9 mouse cellular contexts compared by ENCODE assay signal in genomic region chr10:99190798-99191197, GRCm38 (mm10).
DNase-seq lines count a peak whose midpoint lies in the region; ATAC-seq lines count a peak whose summit lies in the region.
"Had no signal": no experiment of that assay in that cellular context is flagged by ENCODE, and none has a peak within 500 bp of the region (broad histone marks: within the 10 kb centered on the region; RNA-seq: fewer than 3 reads in every experiment).

No protein-coding gene starts in this region.

- H3K4me3 ChIP-seq in forebrain, embryonic 11.5 days (ENCODE audit: low read depth, low read length) = no peak overlapping the region
- H3K4me3 ChIP-seq in forebrain, embryonic 15.5 days = no peak overlapping the region
- H3K4me3 ChIP-seq: neural tube, embryonic 12.5 days had no signal

- 0 out of 2 replicates have a peak, but pooled peaks have one; percentile 24 for ATAC-seq in forebrain, embryonic 11.5 days (replicated peaks; ENCODE audit: low FRiP score)
- no peak for ATAC-seq in forebrain, embryonic 15.5 days (replicated peaks)
- ATAC-seq in frontal cortex, adult (ENCODE audit: low TSS enrichment) = no peak

- 42% methylated on average over 3 of the region's 3 CpGs for WGBS in forebrain, embryonic 11.5 days
- 46% methylated on average over 3 of the region's 3 CpGs for WGBS in forebrain, embryonic 15.5 days

- no peak overlapping the region for H3K9ac ChIP-seq in forebrain, embryonic 11.5 days (ENCODE audit: low read length)
- H3K9ac ChIP-seq in forebrain, embryonic 15.5 days (replicated peaks) = no peak overlapping the region
- H3K9ac ChIP-seq: neural tube, embryonic 12.5 days had no signal

- H3K4me2 ChIP-seq in forebrain, embryonic 11.5 days (ENCODE audit: low read depth, low read length, severe bottlenecking) = no peak overlapping the region
- no peak overlapping the region for H3K4me2 ChIP-seq in forebrain, embryonic 15.5 days (replicated peaks)
- H3K4me2 ChIP-seq: neural tube, embryonic 12.5 days had no signal

- H3K27me3 ChIP-seq in forebrain, embryonic 11.5 days (ENCODE audit: control insufficient read depth, insufficient read depth, low read length) = no peaks in the 10 kb centered on the region
- H3K27me3 ChIP-seq in forebrain, embryonic 15.5 days = no peaks in the 10 kb centered on the region
- H3K27me3 ChIP-seq: neural tube, embryonic 12.5 days had no signal

- H3K9me3 ChIP-seq in forebrain, embryonic 11.5 days (ENCODE audit: control insufficient read depth, low read length) = no peaks in the 10 kb centered on the region
- no peaks in the 10 kb centered on the region for H3K9me3 ChIP-seq in forebrain, embryonic 15.5 days
- H3K9me3 ChIP-seq: neural tube, embryonic 12.5 days had no signal

- H3K4me1 ChIP-seq in forebrain, embryonic 11.5 days (replicated peaks; ENCODE audit: control insufficient read depth, insufficient read depth, low read length) = no peaks in the 10 kb centered on the region
- H3K4me1 ChIP-seq in forebrain, embryonic 15.5 days = no peaks in the 10 kb centered on the region
- H3K4me1 ChIP-seq: neural tube, embryonic 12.5 days had no signal

- no peaks in the 10 kb centered on the region for H3K36me3 ChIP-seq in forebrain, embryonic 11.5 days (ENCODE audit: control insufficient read depth, insufficient read depth, low read length)
- H3K36me3 ChIP-seq in forebrain, embryonic 15.5 days = no peaks in the 10 kb centered on the region
- H3K36me3 ChIP-seq: neural tube, embryonic 12.5 days had no signal

- no peak overlapping the region for H3K27ac ChIP-seq in forebrain, embryonic 11.5 days (ENCODE audit: low read depth, low read length)
- no peak overlapping the region for H3K27ac ChIP-seq in forebrain, embryonic 15.5 days (replicated peaks)
- H3K27ac ChIP-seq: neural tube, embryonic 12.5 days had no signal

- peak; percentile 65 for DNase-seq in forebrain, embryonic 11.5 days (ENCODE audit: low spot score)
- peak; percentile 34 for DNase-seq in right cerebral cortex, postnatal 4 days
- no peak for DNase-seq in right cerebral cortex, postnatal 25 days
- peak; percentile 32 for DNase-seq in cerebellum, adult 9-10 months
- DNase-seq in kidney, postnatal 14 days = peak; percentile 69
- DNase-seq in spleen, adult 12 weeks (ENCODE audit: low spot score) = peak; percentile 26
